Comparison of ENCODE assay signal across 31 mouse cellular contexts in genomic region chr8:47909681-47910080, GRCm38 (mm10).
"Had no signal": no experiment of that assay in that cellular context is flagged by ENCODE, and none has a peak within 500 bp of the region (broad histone marks: within the 10 kb centered on the region; RNA-seq: fewer than 3 reads in every experiment).

No protein-coding gene starts in this region.

- H3K4me3 ChIP-seq: left cerebral cortex, adult 2 months; limb, embryonic 10.5 days; limb, embryonic 12.5 days; limb, embryonic 13.5 days; limb, embryonic 15.5 days; liver, embryonic 12.5 days; liver, embryonic 13.5 days; liver, embryonic 15.5 days; lung, embryonic 15.5 days; megakaryocyte, embryonic 14.5 days; midbrain, embryonic 10.5 days; midbrain, embryonic 12.5 days; midbrain, embryonic 13.5 days; myocyte; neural tube, embryonic 12.5 days had no signal

- H3K4me1 ChIP-seq: limb, embryonic 10.5 days; limb, embryonic 12.5 days; limb, embryonic 13.5 days; limb, embryonic 15.5 days; liver, embryonic 12.5 days; liver, embryonic 13.5 days; liver, embryonic 15.5 days; lung, embryonic 15.5 days; megakaryocyte, embryonic 14.5 days; midbrain, embryonic 10.5 days; midbrain, embryonic 12.5 days; midbrain, embryonic 13.5 days; neural tube, embryonic 12.5 days had no signal

- H3K36me3 ChIP-seq: liver, embryonic 12.5 days; liver, embryonic 13.5 days; liver, embryonic 15.5 days; lung, embryonic 15.5 days; midbrain, embryonic 10.5 days; midbrain, embryonic 12.5 days; midbrain, embryonic 13.5 days; neural tube, embryonic 12.5 days had no signal

- DNase-seq: left cerebral cortex, postnatal 4 days; liver; liver, embryonic 13.5 days; liver, postnatal 0 days; lung, adult 18-20 months; lung, adult 2 months; lung, embryonic 14.5 days; lung, postnatal 10 days; lung, postnatal 14 days; lung, postnatal 36 days; lung, postnatal 4 days; midbrain, embryonic 14.5 days had no signal

- H3K27me3 ChIP-seq: limb, embryonic 12.5 days; limb, embryonic 13.5 days; limb, embryonic 15.5 days; liver, embryonic 12.5 days; liver, embryonic 13.5 days; liver, embryonic 15.5 days; lung, embryonic 15.5 days; megakaryocyte, embryonic 14.5 days; midbrain, embryonic 12.5 days; midbrain, embryonic 13.5 days; neural tube, embryonic 12.5 days had no signal

- H3K27ac ChIP-seq: left cerebral cortex, adult 2 months; limb, embryonic 10.5 days; limb, embryonic 12.5 days; limb, embryonic 13.5 days; limb, embryonic 15.5 days; liver, embryonic 12.5 days; liver, embryonic 13.5 days; liver, embryonic 14.5 days; liver, embryonic 15.5 days; lung, embryonic 15.5 days; macrophage; midbrain, embryonic 10.5 days; midbrain, embryonic 12.5 days; midbrain, embryonic 13.5 days; neural tube, embryonic 12.5 days had no signal

- H3K9me3 ChIP-seq: limb, embryonic 10.5 days; limb, embryonic 15.5 days; liver, embryonic 12.5 days; liver, embryonic 13.5 days; liver, embryonic 15.5 days had no signal

- H3K9ac ChIP-seq: limb, embryonic 12.5 days; limb, embryonic 13.5 days; limb, embryonic 15.5 days; liver, embryonic 12.5 days; liver, embryonic 13.5 days; liver, embryonic 14.5 days; liver, embryonic 15.5 days; liver, postnatal 0 days; lung, embryonic 14.5 days; lung, embryonic 15.5 days; midbrain, embryonic 12.5 days; midbrain, embryonic 13.5 days; neural tube, embryonic 12.5 days had no signal

- H3K4me2 ChIP-seq: limb, embryonic 12.5 days; limb, embryonic 13.5 days; limb, embryonic 15.5 days; liver, embryonic 11.5 days; liver, embryonic 12.5 days; liver, embryonic 13.5 days; liver, embryonic 15.5 days; lung, embryonic 14.5 days; lung, embryonic 15.5 days; midbrain, embryonic 12.5 days; midbrain, embryonic 13.5 days; neural tube, embryonic 12.5 days had no signal

- ATAC-seq: liver, embryonic 12.5 days; liver, postnatal 0 days; lung, postnatal 0 days; midbrain, embryonic 13.5 days; midbrain, embryonic 16.5 days had no signal
